23 mouse cellular contexts compared by ENCODE assay signal in genomic region chr5:74612713-74613112, GRCm38 (mm10).
"Had no signal": no experiment of that assay in that cellular context is flagged by ENCODE, and none has a peak within 500 bp of the region (broad histone marks: within the 10 kb centered on the region; RNA-seq: fewer than 3 reads in every experiment).

No protein-coding gene starts in this region.

- DNase-seq: gastrocnemius, adult 2 months; gastrocnemius, postnatal 10 days; gastrocnemius, postnatal 25 days; heart, postnatal 14 days; heart, postnatal 4 days; kidney, adult 18-20 months; kidney, adult 8-10 months; kidney, postnatal 10 days; kidney, postnatal 25 days; kidney, postnatal 4 days had no signal

- H3K4me3 ChIP-seq: gastrocnemius, adult 2 months; hindbrain, embryonic 10.5 days; hindbrain, embryonic 12.5 days; intestine, embryonic 15.5 days; layer of hippocampus, adult 2 months; left cerebral cortex, adult 2 months; limb, embryonic 10.5 days; limb, embryonic 12.5 days had no signal

- H3K36me3 ChIP-seq: heart, embryonic 13.5 days; heart, embryonic 15.5 days; hindbrain, embryonic 10.5 days; hindbrain, embryonic 12.5 days; intestine, embryonic 15.5 days; limb, embryonic 10.5 days; limb, embryonic 12.5 days had no signal

- ATAC-seq: forebrain, embryonic 16.5 days; hindbrain, embryonic 16.5 days; inflammation-experienced regulatory T-cells, adult 6 months had no signal

- H3K4me1 ChIP-seq: hindbrain, embryonic 10.5 days; hindbrain, embryonic 12.5 days; intestine, embryonic 15.5 days had no signal

- H3K9ac ChIP-seq: heart, embryonic 15.5 days; hindbrain, embryonic 12.5 days; hindbrain, embryonic 14.5 days; intestine, embryonic 15.5 days; limb, embryonic 12.5 days had no signal

- H3K27me3 ChIP-seq: hindbrain, embryonic 12.5 days; intestine, embryonic 15.5 days; limb, embryonic 12.5 days had no signal

- H3K27ac ChIP-seq: hindbrain, embryonic 10.5 days; hindbrain, embryonic 12.5 days; hindbrain, embryonic 14.5 days; intestine, embryonic 15.5 days; layer of hippocampus, adult 2 months; left cerebral cortex, adult 2 months had no signal

- H3K4me2 ChIP-seq: hindbrain, embryonic 12.5 days; hindbrain, embryonic 14.5 days; limb, embryonic 12.5 days had no signal

- H3K9me3 ChIP-seq: heart, embryonic 13.5 days; heart, embryonic 15.5 days; hindbrain, embryonic 10.5 days; hindbrain, embryonic 12.5 days; intestine, embryonic 15.5 days; limb, embryonic 10.5 days; limb, embryonic 12.5 days had no signal
